Mouse (Mus musculus) bone marrow, adult 2 months (tissue): ENCODE data around the gene Man2b2. TPM values are rescaled to one million over a fixed set of nuclear protein-coding genes. Genes with fewer than 3 reads are reported as not detected.
A peak's percentile ranks its signal among the peaks of the same experiment; 100 is the strongest.

Experiments
- H3K27ac ChIP-seq: fragments of 200-500 bp; 2 replicates; pipeline ENCODE4 v1.5.1; 2012; ENCODE audit warnings: low read depth, mild to moderate bottlenecking, control low read depth, inconsistent platforms, low read length; ENCODE audit not compliant: control insufficient read depth, poor library complexity, insufficient read depth
- H3K4me1 ChIP-seq: fragments of 200-500 bp; 2 replicates; pipeline ENCODE4 v1.6.1; 2011; ENCODE audit warnings: low read length; ENCODE audit not compliant: control insufficient read depth, insufficient read depth
- H3K4me3 ChIP-seq: fragments of 200-500 bp; replicated peaks from 2 replicates; pipeline ENCODE3; 2011; ENCODE audit warnings: mild to moderate bottlenecking, low read depth, low read length, control low read depth; ENCODE audit not compliant: control insufficient read depth
- CTCF ChIP-seq: fragments of 200-500 bp; IDR thresholded peaks from 2 replicates; pipeline ENCODE4 v1.5.1; 2011; ENCODE audit warnings: low read length, control low read depth; ENCODE audit not compliant: control insufficient read depth, insufficient read depth
- POLR2A ChIP-seq: fragments of 200-500 bp; IDR thresholded peaks from 2 replicates; pipeline ENCODE4 v1.6.1; 2011; ENCODE audit warnings: low read depth, mild to moderate bottlenecking, control low read depth, low read length, borderline replicate concordance; ENCODE audit not compliant: control insufficient read depth
- WGBS: fragments of 180-500 bp; shearing (Covaris S2); methylation state at CpG from one replicate; pipeline ENCODE4 v1.1.7; 2018; 5-methylcytosine and 5-hydroxymethylcytosine counted together
- polyA plus RNA-seq: library from polyadenylated mRNA; stranded (reverse); fragments of >200 nt; gene quantifications from 2 replicates; pipeline ENCODE4 v1.2.4, GENCODE M21; 2011; ENCODE audit warnings: low replicate concordance; ENCODE audit not compliant: missing spikeins, insufficient read depth, insufficient read length

The Man2b2 gene
- polyA plus RNA-seq: 7.0 and 16.5 TPM in 2 replicates

DNA sequence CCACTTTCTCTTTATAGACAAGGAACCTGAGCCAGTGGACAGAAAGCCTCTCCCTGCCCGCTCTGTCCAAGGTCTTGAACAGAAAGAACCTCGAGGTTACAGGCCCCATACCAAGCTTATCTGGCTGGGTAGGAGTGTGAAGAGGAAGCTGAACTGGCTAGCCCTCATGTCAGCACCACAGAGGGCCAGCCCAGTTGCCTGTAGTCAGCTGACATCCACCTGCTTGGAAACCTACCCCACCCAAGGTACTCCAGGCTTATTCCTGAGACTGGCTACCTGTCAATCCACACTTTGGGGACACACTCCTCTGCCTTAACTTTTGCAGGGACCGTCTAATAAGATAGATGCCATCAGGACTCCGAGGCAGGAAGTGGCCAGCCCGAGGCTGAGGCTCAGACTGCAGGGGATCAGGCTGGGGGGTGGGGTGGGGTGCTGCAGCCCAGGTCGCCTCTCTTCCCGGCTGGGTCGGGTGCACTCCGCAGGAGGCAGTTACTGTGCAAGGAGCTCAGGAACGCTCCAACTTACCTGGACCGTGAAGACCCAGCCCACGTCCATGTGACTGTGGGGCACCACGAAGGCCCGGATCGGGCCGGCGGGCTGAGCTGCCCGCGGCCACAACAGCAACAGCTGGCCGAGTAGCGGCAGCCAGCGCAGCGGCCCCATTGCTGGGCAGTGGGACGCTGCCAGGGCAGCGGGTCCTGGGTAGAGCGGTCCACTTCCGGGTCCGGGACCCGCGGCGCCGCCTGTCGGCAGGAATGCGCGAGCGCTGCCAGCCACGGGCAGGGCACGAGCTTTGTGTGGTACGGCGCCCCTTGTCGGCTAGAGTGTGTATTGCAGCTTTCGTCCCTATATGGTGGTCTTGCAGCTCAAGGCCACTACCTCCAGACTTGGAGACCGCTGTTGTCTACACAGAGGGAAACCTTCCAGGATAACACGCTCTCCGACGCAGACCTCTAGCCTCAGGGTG lies at the start of gene Man2b2:
Gene Man2b2, minus strand, starts transcription at position 741 of the 967 bp plus-strand sequence.
- Histone ChIP-seq H3K27ac (peak within 1 kb of the TSS; percentile 67), H3K4me3 (peak within 1 kb of the TSS; percentile 73), H3K4me1 (no peaks in the 10 kb centered on the region; the same call in 1 of the 2 replicates)
- WGBS: 2% methylated on average over 46 of the region's 46 CpGs
- peak; percentile 77; the same call in 1 of the 2 replicates for TF ChIP-seq POLR2A
- peak; percentile 94 for TF ChIP-seq CTCF

DNA sequence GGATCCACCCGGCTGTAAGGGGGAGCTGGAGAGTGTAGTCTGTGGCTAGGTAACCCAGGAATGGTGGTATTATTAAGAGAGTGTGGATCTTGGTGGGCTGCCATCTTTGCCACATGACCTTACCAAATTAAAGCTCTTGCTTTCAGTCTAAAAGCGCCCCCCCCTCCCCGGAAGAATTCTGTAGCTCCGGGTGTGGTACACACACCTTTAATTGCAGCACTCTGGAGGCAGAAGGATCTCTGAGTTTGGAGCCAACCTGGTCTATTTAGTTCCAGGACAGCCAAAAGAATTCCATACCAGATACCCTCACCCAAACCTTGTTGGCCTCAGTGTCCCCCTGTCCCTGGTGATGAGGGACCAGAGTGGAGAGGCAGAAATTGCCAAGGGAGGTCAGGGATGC lies 48.3 kb upstream of the Man2b2 start:
- WGBS: 75% methylated on average over 4 of the region's 4 CpGs
- no peak for TF ChIP-seq POLR2A
- TF ChIP-seq CTCF: no peak
- Histone ChIP-seq H3K4me1 (no peaks in the 10 kb centered on the region), H3K4me3 (no peak overlapping the region), H3K27ac (no peak overlapping the region)

DNA sequence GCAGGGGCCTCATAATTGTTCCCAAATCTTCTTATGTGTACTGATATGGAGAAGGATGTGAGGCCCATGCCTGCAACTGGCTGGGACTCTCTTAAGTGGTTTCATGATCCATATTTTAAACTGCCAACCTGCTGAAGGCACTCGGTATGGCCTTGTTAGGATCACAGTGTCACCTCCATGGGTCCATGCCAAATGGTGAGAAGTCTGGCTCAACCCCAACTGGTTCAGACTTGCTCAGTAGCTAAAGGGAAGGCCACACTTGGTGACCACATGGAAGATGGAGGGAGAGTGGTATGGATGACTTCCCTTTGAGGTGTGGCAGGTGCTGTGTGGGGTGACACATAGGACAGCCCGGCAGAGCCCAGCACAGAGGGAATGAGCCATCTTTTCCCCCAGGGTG lies 47.2 kb upstream of the Man2b2 start:
- H3K4me3 ChIP-seq: no peak overlapping the region
- TF ChIP-seq POLR2A (no peak), CTCF (no peak)
- H3K4me1 ChIP-seq: no peaks in the 10 kb centered on the region
- no peak overlapping the region for H3K27ac ChIP-seq
- WGBS: 62% methylated on average over 2 of the region's 2 CpGs

DNA sequence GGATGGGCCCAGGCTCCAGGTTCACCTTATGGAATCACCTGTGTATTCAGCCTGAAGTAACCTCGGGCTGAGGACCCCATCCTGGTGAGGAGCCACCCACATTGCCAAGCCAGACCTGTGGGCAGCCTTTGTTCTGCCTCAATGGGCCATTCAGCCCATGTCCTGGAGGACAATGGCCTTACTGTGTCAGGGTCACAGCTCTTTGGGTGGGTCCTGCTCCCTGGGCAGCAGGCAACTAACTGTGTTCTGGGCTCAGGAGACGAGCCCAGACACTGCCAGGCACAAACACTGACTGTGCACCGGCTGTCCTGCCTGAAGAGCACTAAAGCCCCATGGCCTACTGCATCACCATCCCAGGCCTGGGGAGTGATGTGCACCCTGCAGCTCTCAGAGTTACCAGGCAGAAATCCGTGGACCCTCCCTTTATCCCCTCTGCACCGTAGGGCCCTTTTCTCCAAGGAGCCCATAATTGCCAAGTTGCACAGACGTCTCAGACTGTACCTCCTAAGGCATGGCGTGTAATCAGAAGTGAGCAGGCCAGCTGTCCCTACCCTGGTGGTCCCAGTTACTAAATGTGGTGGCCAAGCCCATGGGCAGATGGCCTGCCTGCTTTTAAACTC lies 46.4 kb upstream of the Man2b2 start:
- TF ChIP-seq CTCF: no peak
- no peak for TF ChIP-seq POLR2A
- no peaks in the 10 kb centered on the region for H3K4me1 ChIP-seq
- no peak overlapping the region for H3K27ac ChIP-seq
- 61% methylated on average over 7 of the region's 7 CpGs for WGBS
- no peak overlapping the region for H3K4me3 ChIP-seq

DNA sequence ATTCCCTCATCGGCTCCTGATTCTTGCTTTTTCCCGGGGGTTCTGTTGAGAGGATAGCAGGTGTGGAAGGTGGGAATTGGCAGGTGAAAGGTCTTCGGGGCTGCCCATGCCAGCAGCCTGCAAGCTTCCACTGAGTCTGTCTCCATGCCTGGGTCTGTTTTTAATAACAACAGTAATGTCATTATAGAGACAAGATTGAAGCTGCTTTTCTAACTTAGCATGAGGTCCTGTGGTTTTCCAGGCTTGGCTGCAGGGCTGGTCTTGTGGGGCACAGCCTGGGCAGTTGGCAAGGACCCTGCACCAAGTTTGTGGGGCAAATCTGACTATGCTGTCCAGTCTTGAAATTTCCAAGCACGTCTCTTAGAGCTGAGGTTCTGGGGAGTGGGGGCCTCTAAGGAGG lies 45.5 kb upstream of the Man2b2 start:
- 64% methylated on average over 4 of the region's 4 CpGs for WGBS
- Histone ChIP-seq H3K4me1 (no peaks in the 10 kb centered on the region), H3K4me3 (no peak overlapping the region), H3K27ac (no peak overlapping the region)
- no peak for TF ChIP-seq CTCF
- TF ChIP-seq POLR2A: no peak

DNA sequence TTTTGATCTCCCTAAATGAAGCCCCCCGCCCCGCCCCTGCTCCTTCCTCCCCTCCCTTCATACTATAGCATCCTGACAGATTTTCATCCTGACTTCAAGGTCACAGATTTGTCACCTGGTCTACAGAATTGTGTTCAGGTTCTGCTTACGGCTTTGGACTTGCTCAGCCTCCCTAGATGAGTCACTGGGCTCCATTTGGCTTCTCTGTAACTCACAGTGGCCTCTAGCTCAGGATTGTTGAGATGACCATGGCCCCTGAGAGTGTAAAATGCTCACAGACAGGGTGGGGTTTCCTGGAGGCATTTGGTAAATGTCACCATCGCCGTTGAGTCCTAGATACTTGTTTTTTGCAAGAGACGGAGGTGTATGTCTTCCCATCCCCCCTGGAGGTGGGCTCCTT lies 40.5 kb upstream of the Man2b2 start:
- no peak for TF ChIP-seq CTCF
- TF ChIP-seq POLR2A: no peak
- 82% methylated on average over 6 of the region's 6 CpGs for WGBS

DNA sequence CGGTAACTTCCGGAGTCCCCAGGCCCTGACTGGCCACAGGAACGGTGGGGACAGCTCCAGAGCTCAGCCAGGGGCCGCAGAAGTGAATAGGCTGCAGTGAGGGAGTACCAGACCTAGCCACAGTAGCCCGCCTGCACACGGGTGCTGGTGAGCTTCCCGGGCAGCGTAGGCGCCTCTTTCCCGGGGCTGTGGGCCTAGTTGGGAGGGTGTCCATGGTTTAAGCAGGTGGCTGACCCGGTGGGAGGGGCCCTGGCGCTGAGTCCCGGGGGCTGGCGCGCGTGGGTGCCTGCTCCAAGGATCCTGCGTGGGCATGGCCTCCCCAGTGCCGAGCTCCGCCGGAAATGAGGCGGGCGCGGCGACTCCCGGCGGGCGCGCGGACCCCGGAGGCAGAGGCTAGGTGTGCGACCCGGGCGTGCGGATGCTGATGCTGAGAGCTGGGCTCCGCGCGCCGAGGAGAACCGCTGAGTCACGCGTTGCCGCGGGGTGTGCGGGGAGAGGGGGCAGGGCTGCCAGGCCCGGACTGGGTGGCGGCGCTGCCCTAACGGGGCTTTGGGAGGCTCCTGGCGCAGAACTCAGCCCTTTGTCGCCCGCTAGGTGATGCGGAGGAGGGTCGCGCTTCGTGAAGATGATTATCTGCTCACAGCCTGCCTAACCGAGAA lies 39.3 kb upstream of the Man2b2 start:
- Histone ChIP-seq H3K4me1 (no peaks in the 10 kb centered on the region), H3K27ac (no peak overlapping the region), H3K4me3 (no peak overlapping the region)
- 3% methylated on average over 56 of the region's 56 CpGs for WGBS
- no peak for TF ChIP-seq POLR2A
- no peak for TF ChIP-seq CTCF

More for the DNA sequence above, 40.5 kb upstream of the Man2b2 start:
- Histone ChIP-seq H3K27ac (no peak overlapping the region), H3K4me3 (no peak overlapping the region), H3K4me1 (no peaks in the 10 kb centered on the region)

DNA sequence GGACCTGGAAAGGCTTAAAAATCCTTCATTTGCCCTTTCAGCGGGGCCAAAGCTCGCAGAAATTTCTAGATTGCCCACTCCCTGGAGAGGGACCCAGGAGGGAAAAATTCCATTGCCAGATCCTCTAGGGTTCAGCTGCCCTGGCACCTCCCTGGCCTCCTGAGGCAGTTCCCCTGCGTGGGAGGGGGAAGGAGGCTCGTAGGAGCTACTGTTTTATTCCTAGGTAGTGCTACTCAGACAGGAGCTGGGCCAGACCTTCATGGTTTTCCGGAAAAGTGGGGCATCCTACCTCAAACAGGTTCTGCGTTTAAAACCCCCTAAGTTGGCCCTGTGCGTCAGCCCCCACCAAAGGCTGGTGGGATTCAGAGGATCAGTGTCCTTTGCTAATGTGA lies 38.7 kb upstream of the Man2b2 start:
- H3K27ac ChIP-seq: no peak overlapping the region
- H3K4me1 ChIP-seq: no peaks in the 10 kb centered on the region
- 6% methylated on average over 7 of the region's 7 CpGs for WGBS
- no peak for TF ChIP-seq CTCF
- no peak overlapping the region for H3K4me3 ChIP-seq
